ENCODE assay signal across 29 mouse cellular contexts in the genomic region with DNA sequence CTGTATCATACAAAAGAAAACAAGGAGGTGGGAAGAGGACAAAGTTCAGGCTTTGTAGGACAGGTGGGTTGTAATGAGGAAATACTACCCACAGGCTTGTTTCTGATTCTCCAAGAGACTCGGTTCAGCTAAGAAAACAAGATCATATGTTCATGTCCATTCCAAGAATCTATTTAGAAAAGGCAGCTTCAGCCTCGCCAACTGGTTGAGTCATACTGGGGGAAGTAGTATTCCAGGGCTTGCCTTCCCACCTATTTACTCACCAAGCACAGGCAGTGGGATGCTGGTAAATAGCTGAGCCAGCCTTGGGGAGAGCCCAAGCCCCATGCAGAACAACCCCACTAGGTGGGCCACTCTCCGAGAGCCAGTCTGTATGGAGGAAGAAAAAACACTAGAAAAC. TPM values are rescaled to one million over a fixed set of nuclear protein-coding genes. Genes with fewer than 3 reads are reported as not detected.
DNase-seq lines count a peak whose midpoint lies in the region; ATAC-seq and TF ChIP-seq lines count a peak whose summit lies in the region.
"Had no signal": no experiment of that assay in that cellular context is flagged by ENCODE, and none has a peak within 500 bp of the region (broad histone marks: within the 10 kb centered on the region; RNA-seq: fewer than 3 reads in every experiment).

No protein-coding gene starts in this region.

- no peaks in the 10 kb centered on the region for H3K27me3 ChIP-seq in small intestine, adult 2 months (ENCODE audit: control insufficient read depth, insufficient read depth, low read length)
- no peaks in the 10 kb centered on the region for H3K27me3 ChIP-seq in midbrain, embryonic 13.5 days
- H3K27me3 ChIP-seq: heart, embryonic 15.5 days; intestine, embryonic 15.5 days had no signal

- TF ChIP-seq POLR2A in small intestine, adult 2 months (IDR thresholded peaks at IDR 0.05; ENCODE audit: low read depth, low read length), result no peak

- no peak for ATAC-seq in midbrain, embryonic 13.5 days
- ATAC-seq: forebrain, embryonic 13.5 days; forebrain, embryonic 16.5 days; hindbrain, embryonic 16.5 days; intestine, embryonic 15.5 days had no signal

- H3K4me1 ChIP-seq in small intestine, adult 2 months (ENCODE audit: control insufficient read depth, insufficient read depth, insufficient read length, low read length), result peaks cover 13% of the 10 kb centered on the region; the same call in 1 of the 2 replicates
- peaks cover 8% of the 10 kb centered on the region for H3K4me1 ChIP-seq in midbrain, embryonic 13.5 days (replicated peaks)

- peak overlapping the region; percentile 24; the same call in 1 of the 2 replicates for H3K27ac ChIP-seq in small intestine, adult 2 months (ENCODE audit: insufficient read depth, low read depth, low read length)
- H3K27ac ChIP-seq in midbrain, embryonic 13.5 days, result no peak overlapping the region
- H3K27ac ChIP-seq: embryonic facial prominence, embryonic 10.5 days; embryonic facial prominence, embryonic 13.5 days; forebrain, embryonic 10.5 days; forebrain, embryonic 13.5 days; heart, embryonic 15.5 days; hindbrain, embryonic 10.5 days; hindbrain, embryonic 13.5 days; intestine, embryonic 15.5 days had no signal

- no peak overlapping the region for H3K9ac ChIP-seq in midbrain, embryonic 13.5 days (replicated peaks)
- H3K9ac ChIP-seq: embryonic facial prominence, embryonic 13.5 days; forebrain, embryonic 13.5 days; heart, embryonic 12.5 days; heart, embryonic 15.5 days; hindbrain, embryonic 13.5 days; intestine, embryonic 15.5 days had no signal

- H3K36me3 ChIP-seq in small intestine, adult 2 months (ENCODE audit: control insufficient read depth, insufficient read depth, low read length), result no peaks in the 10 kb centered on the region
- no peaks in the 10 kb centered on the region for H3K36me3 ChIP-seq in midbrain, embryonic 13.5 days
- H3K36me3 ChIP-seq: embryonic facial prominence, embryonic 10.5 days; embryonic facial prominence, embryonic 13.5 days; forebrain, embryonic 10.5 days; heart, embryonic 12.5 days; heart, embryonic 15.5 days; hindbrain, embryonic 10.5 days; hindbrain, embryonic 13.5 days; intestine, embryonic 15.5 days had no signal

- no peak overlapping the region for H3K4me3 ChIP-seq in small intestine, adult 2 months (ENCODE audit: low read depth, low read length)
- H3K4me3 ChIP-seq in midbrain, embryonic 13.5 days (replicated peaks), result no peak overlapping the region
- H3K4me3 ChIP-seq: embryonic facial prominence, embryonic 10.5 days; embryonic facial prominence, embryonic 13.5 days; erythroblast, embryonic 14.5 days; forebrain, embryonic 10.5 days; forebrain, embryonic 13.5 days; heart, embryonic 12.5 days; heart, embryonic 15.5 days; hindbrain, embryonic 10.5 days; hindbrain, embryonic 13.5 days; intestine, embryonic 15.5 days had no signal

- no peak overlapping the region for H3K4me2 ChIP-seq in midbrain, embryonic 13.5 days (replicated peaks)
- H3K4me2 ChIP-seq: embryonic facial prominence, embryonic 13.5 days; forebrain, embryonic 13.5 days; heart, embryonic 12.5 days; heart, embryonic 15.5 days; hindbrain, embryonic 13.5 days; intestine, embryonic 15.5 days had no signal

- H3K9me3 ChIP-seq in midbrain, embryonic 13.5 days, result no peaks in the 10 kb centered on the region
- H3K9me3 ChIP-seq: embryonic facial prominence, embryonic 10.5 days; embryonic facial prominence, embryonic 13.5 days; forebrain, embryonic 10.5 days; forebrain, embryonic 13.5 days; heart, embryonic 12.5 days; heart, embryonic 15.5 days; hindbrain, embryonic 10.5 days; hindbrain, embryonic 13.5 days; intestine, embryonic 15.5 days had no signal

- no peak for TF ChIP-seq CTCF in small intestine, adult 2 months (IDR thresholded peaks at IDR 0.05; ENCODE audit: extremely low read depth, insufficient read length, insufficient replicate concordance, low read depth, low read length)

- 28% methylated on average over 3 of the region's 3 CpGs for WGBS in small intestine, adult 2 months
- 86% methylated on average over 3 of the region's 3 CpGs for WGBS in midbrain, embryonic 13.5 days

- DNase-seq in right cerebral cortex, adult 18-20 months, result peak; percentile 33
- DNase-seq in right cerebral cortex, postnatal 4 days, result no peak
- DNase-seq in adipocyte (ENCODE audit: low spot score), result peak; percentile 38
- DNase-seq in cerebellum, postnatal 14 days, result no peak
- DNase-seq: adrenal gland, postnatal 10 days; adrenal gland, postnatal 36 days; cerebellum, adult 11 months; cerebellum, adult 2 months; cerebellum, adult 9-11 months; cerebellum, postnatal 36 days; embryo, embryonic 11 days; gastrocnemius, postnatal 25 days; heart, adult 18-20 months; heart, postnatal 10 days; heart, postnatal 36 days had no signal

RNA-seq across cellular contexts. Expression of a gene that starts 3.6 kb away (rescaled TPM):
- 0.86 and 2.0 TPM in 2 replicates for polyA plus RNA-seq in small intestine, adult 2 months (2012; rRNA removed)
- 8.6 and 8.7 TPM in 2 replicates for polyA plus RNA-seq in midbrain, embryonic 13.5 days (2015; fragmentation: Nextera tagmentation; extraction: Ambion mirVana)

RNA-seq across cellular contexts. Expression of a gene that starts 5.0 kb away (rescaled TPM):
- 1.2 TPM in 2 replicates for polyA plus RNA-seq in small intestine, adult 2 months (2012; rRNA removed)
- polyA plus RNA-seq in midbrain, embryonic 13.5 days (2015; fragmentation: Nextera tagmentation; extraction: Ambion mirVana), result not detected in 2 replicates
- polyA plus RNA-seq: cerebellum, adult 2 months; forebrain, embryonic 10.5 days; forebrain, embryonic 16.5 days; hindbrain, embryonic 10.5 days; hindbrain, embryonic 13.5 days; hindbrain, embryonic 16.5 days had no signal

RNA-seq across cellular contexts. Expression of a gene that starts 13.9 kb away (rescaled TPM):
- polyA plus RNA-seq in small intestine, adult 2 months (2012; rRNA removed), result 31.5 and 90.4 TPM in 2 replicates
- 66.7 and 68.5 TPM in 2 replicates for polyA plus RNA-seq in midbrain, embryonic 13.5 days (2015; fragmentation: Nextera tagmentation; extraction: Ambion mirVana)

RNA-seq across cellular contexts. Expression of a gene that starts 13.9 kb away (rescaled TPM):
- 47.4 and 113 TPM in 2 replicates for polyA plus RNA-seq in small intestine, adult 2 months (2012; rRNA removed)
- 99.4 and 109 TPM in 2 replicates for polyA plus RNA-seq in midbrain, embryonic 13.5 days (2015; fragmentation: Nextera tagmentation; extraction: Ambion mirVana)

RNA-seq across cellular contexts. Expression of a gene that starts 39.8 kb away (rescaled TPM):
- polyA plus RNA-seq in small intestine, adult 2 months (2012; rRNA removed), result 45.0 and 106 TPM in 2 replicates
- 37.8 and 39.2 TPM in 2 replicates for polyA plus RNA-seq in midbrain, embryonic 13.5 days (2015; fragmentation: Nextera tagmentation; extraction: Ambion mirVana)

Comparison
In these comparisons a context has a peak if more than half of its experiments do, and no peak if none do; other contexts are left out.
1. DNase-seq: peak in right cerebral cortex, adult 18-20 months (single experiment) and adipocyte (single experiment); none in right cerebral cortex, postnatal 4 days (single experiment) and cerebellum, postnatal 14 days (0 of 2).